Mouse (Mus musculus): ENCODE measurements at regions not wholly inside any gene's neighbourhood (a gene's known extent, or its start where the extent isn't known, plus 50 kb on each side); places are given as distances from the start of the nearest gene placed in this dataset.
A peak's percentile ranks its signal among the peaks of the same experiment; 100 is the strongest.

- no peak for DNase-seq
These were observed 125.7 kb upstream of the Gdf10 start for GRCm38 (mm10) chr14:33797551-33798303.

- DNase-seq: no peak
These were observed 119.1 kb upstream of the Gdf10 start for GRCm38 (mm10) chr14:33804321-33804720.

- no peak for DNase-seq
These were observed 118.7 kb upstream of the Gdf10 start for GRCm38 (mm10) chr14:33804721-33805120.

- no peak for DNase-seq
These were observed 116.2 kb upstream of the Gdf10 start for GRCm38 (mm10) chr14:33807196-33807595.

GRCm38 (mm10) chr14:33808593-33809265 lies 114.7 kb upstream of the Gdf10 start:
- peak; percentile 68 for DNase-seq

- no peak for DNase-seq
These were observed 112.8 kb upstream of the Gdf10 start for GRCm38 (mm10) chr14:33810584-33810983.

GRCm38 (mm10) chr14:33811241-33811640 lies 112.1 kb upstream of the Gdf10 start:
- DNase-seq: no peak

GRCm38 (mm10) chr14:33812266-33812665 lies 111.1 kb upstream of the Gdf10 start:
- no peak for DNase-seq

GRCm38 (mm10) chr14:33812772-33813171 lies 110.6 kb upstream of the Gdf10 start:
- no peak for DNase-seq

- no peak for DNase-seq
These were observed 110.1 kb upstream of the Gdf10 start for GRCm38 (mm10) chr14:33813274-33813673.

GRCm38 (mm10) chr14:33814107-33814506 lies 109.3 kb upstream of the Gdf10 start:
- no peak for DNase-seq

GRCm38 (mm10) chr14:33814599-33814998 lies 108.8 kb upstream of the Gdf10 start:
- DNase-seq: no peak

GRCm38 (mm10) chr14:33820541-33821260 lies 102.7 kb upstream of the Gdf10 start:
- no peak for DNase-seq

GRCm38 (mm10) chr14:33821436-33821835 lies 102.0 kb upstream of the Gdf10 start:
- DNase-seq: no peak

- no peak for DNase-seq
These were observed 98.9 kb upstream of the Gdf10 start for GRCm38 (mm10) chr14:33824421-33824874.

GRCm38 (mm10) chr14:33826003-33826644 lies 97.3 kb upstream of the Gdf10 start:
- no peak for DNase-seq

- DNase-seq: no peak
These were observed 90.6 kb upstream of the Gdf10 start for GRCm38 (mm10) chr14:33832650-33833319.

GRCm38 (mm10) chr14:33836341-33836740 lies 87.0 kb upstream of the Gdf10 start:
- no peak for DNase-seq

- DNase-seq: no peak
These were observed 81.6 kb upstream of the Gdf10 start for GRCm38 (mm10) chr14:33841821-33842220.

- DNase-seq: no peak
These were observed 69.9 kb upstream of the Gdf10 start for GRCm38 (mm10) chr14:33853499-33853898.

- DNase-seq: no peak
These were observed 69.2 kb upstream of the Gdf10 start for GRCm38 (mm10) chr14:33854181-33854580.

- no peak for DNase-seq
These were observed 66.4 kb upstream of the Gdf10 start for GRCm38 (mm10) chr14:33856992-33857391.

- peak; percentile 18 for DNase-seq
These were observed 58.6 kb upstream of the Gdf10 start for GRCm38 (mm10) chr14:33864796-33865195.
